Mouse (Mus musculus) cerebellum, adult (tissue): ENCODE measurements around the gene Pdcd6ip.

Source experiments
- ATAC-seq: cut with Nextera tagmentation; 2 replicates; pipeline ENCODE4 v1.9.2; 2017; ENCODE audit warnings: mild to moderate bottlenecking, moderate library complexity, mixed read lengths; ENCODE audit not compliant: insufficient number of reproducible peaks, low FRiP score, low TSS enrichment

Gene Pdcd6ip

GRCm38 (mm10) chr9:113629191-113629590 lies 78.9 kb downstream of the Pdcd6ip start:
- no peak for ATAC-seq

GRCm38 (mm10) chr9:113628780-113629179 lies 79.3 kb downstream of the Pdcd6ip start:
- ATAC-seq, result no peak

- no peak for ATAC-seq
Observed at GRCm38 (mm10) chr9:113626730-113627129, 81.3 kb downstream of the Pdcd6ip start.

GRCm38 (mm10) chr9:113624086-113624485 lies 84.0 kb downstream of the Pdcd6ip start:
- ATAC-seq, result no peak

GRCm38 (mm10) chr9:113617081-113617480 lies 91.0 kb downstream of the Pdcd6ip start:
- no peak for ATAC-seq

- no peak for ATAC-seq
Observed at GRCm38 (mm10) chr9:113610776-113611175, 97.3 kb downstream of the Pdcd6ip start.

- ATAC-seq, result no peak
Observed at GRCm38 (mm10) chr9:113602140-113602539, 105.9 kb downstream of the Pdcd6ip start.
